Mouse (Mus musculus) liver, embryonic 16.5 days (tissue): ENCODE results near the gene Gm49388. TPM values are rescaled to one million over a fixed set of nuclear protein-coding genes. Genes with fewer than 3 reads are reported as not detected.
"Not testable (repeated sequence)": the region's sequence is repeated elsewhere in the genome, so short reads cannot be mapped to it uniquely, and the experiment has no call there.

Experiments
- ATAC-seq: fragments of 200-750 bp; cut with Nextera tagmentation; 2 replicates; pipeline ENCODE4 v1.8.0; 2017; ENCODE audit warnings: low read depth, mild to moderate bottlenecking, moderate number of reproducible peaks, moderate library complexity
- H3K27ac ChIP-seq: fragments of 300-500 bp; sonication (generic); 2 replicates; pipeline ENCODE4 v1.5.1; 2014; ENCODE audit warnings: mild to moderate bottlenecking, low read length
- H3K27me3 ChIP-seq: fragments of 300-500 bp; sonication (generic); 2 replicates; pipeline ENCODE4 v1.6.1; 2014; ENCODE audit warnings: low read depth, low read length, mixed read lengths; ENCODE audit not compliant: control insufficient read depth, insufficient read depth
- H3K36me3 ChIP-seq: fragments of 300-500 bp; sonication (generic); 2 replicates; pipeline ENCODE4 v1.6.1; 2014; ENCODE audit warnings: mild to moderate bottlenecking; ENCODE audit not compliant: control insufficient read depth, insufficient read depth
- H3K4me1 ChIP-seq: fragments of 300-500 bp; sonication (generic); 2 replicates; pipeline ENCODE4 v1.6.1; 2014; ENCODE audit warnings: low read depth, low read length, mixed read lengths; ENCODE audit not compliant: control insufficient read depth
- H3K4me2 ChIP-seq: fragments of 300-500 bp; sonication (generic); 2 replicates; pipeline ENCODE4 v1.6.1; 2014; ENCODE audit warnings: low read depth, low read length, mixed read lengths
- H3K4me3 ChIP-seq: fragments of 300-500 bp; sonication (generic); 2 replicates; pipeline ENCODE4 v1.5.1; 2014; ENCODE audit warnings: low read depth, mild to moderate bottlenecking, low read length
- H3K9ac ChIP-seq: fragments of 300-500 bp; sonication (generic); 2 replicates; pipeline ENCODE4 v1.6.1; 2014; ENCODE audit warnings: low read depth, low read length
- H3K9me3 ChIP-seq: fragments of 300-500 bp; sonication (generic); replicated peaks from 2 replicates; pipeline ENCODE4 v1.6.1; 2016; ENCODE audit warnings: low read length; ENCODE audit not compliant: control insufficient read depth
- WGBS: fragments of 180-500 bp; shearing (Covaris S2); extraction: QIAGEN DNeasy Blood & Tissue Kit; methylation state at CpG from one replicate; pipeline ENCODE4 v1.1.7; 2014; ENCODE audit not compliant: insufficient replicate concordance; 5-methylcytosine and 5-hydroxymethylcytosine counted together
- polyA plus RNA-seq: library from polyadenylated mRNA; unstranded; fragments of >200 nt; fragmentation: Nextera tagmentation; extraction: Ambion mirVana; gene quantifications from 2 replicates; pipeline ENCODE4 v1.2.1, GENCODE M21; 2015

The Gm49388 gene
- polyA plus RNA-seq, 1 experiment from 2014 or later = not detected

DNA sequence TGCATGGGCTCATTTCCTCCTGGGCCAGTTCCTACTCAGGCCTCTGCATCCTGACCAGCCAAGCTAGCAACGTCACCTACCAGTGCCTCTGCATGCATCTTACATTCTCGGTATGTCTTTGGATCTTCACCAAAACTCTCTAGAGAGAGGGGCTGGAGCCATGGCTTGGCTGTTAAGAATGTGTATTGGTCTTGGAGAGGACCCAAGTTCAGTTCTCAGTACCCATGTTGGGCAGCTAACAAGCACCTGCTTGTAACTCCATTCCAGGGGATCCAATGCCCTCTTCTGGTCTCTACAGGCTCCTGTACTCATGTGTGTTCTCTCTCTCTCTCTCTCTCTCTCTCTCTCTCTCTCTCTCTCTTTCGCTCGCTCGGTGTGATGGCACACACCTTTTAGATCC, 32.4 kb downstream of the Gm49388 start:
- H3K36me3 ChIP-seq = no peaks in the 10 kb centered on the region
- no peak overlapping the region for H3K4me2 ChIP-seq
- ATAC-seq = no peak
- no peaks in the 10 kb centered on the region for H3K27me3 ChIP-seq
- no peaks in the 10 kb centered on the region for H3K9me3 ChIP-seq
- 79% methylated on average over 5 of the region's 5 CpGs for WGBS
- no peak overlapping the region for H3K4me3 ChIP-seq
- no peak overlapping the region for H3K9ac ChIP-seq
- H3K27ac ChIP-seq = no peak overlapping the region
- peaks cover 11% of the 10 kb centered on the region; the same call in 1 of the 2 replicates for H3K4me1 ChIP-seq

DNA sequence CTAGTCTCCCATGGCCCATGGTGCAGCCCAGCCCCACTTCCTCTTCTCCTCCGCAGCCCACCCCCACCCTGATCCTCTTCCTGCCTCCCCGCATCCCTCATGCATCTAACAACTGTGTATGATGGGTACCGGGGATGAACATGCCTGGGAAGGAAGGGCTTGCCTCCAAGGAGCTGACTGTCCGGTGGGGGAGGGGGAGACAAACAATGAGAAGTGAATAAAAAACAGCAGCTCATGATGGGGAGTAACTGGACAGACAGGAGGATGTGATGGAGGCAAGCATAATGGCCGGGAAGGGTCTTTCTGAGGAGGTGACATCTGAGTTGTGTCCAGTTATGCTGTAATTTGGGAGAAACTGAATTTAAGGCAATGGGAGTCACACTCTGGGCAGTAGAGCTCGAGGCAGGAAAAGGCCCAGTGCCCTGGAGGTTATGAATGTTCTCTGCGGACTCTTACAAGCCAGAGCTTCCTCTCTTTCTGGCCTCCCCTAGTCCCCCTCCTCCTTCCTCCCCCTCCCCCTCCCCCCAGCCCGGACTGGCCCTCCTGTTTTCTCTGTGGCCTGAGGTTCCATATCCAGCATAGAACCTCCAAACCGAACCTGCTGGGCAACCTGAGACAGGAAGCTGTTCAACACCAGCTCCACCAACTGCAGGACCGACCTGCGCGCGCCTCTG, 35.6 kb downstream of the Gm49388 start:
- Histone ChIP-seq H3K9me3 (no peaks in the 10 kb centered on the region), H3K36me3 (no peaks in the 10 kb centered on the region), H3K27me3 (peaks cover 9% of the 10 kb centered on the region), H3K4me2 (no peak overlapping the region), H3K9ac (no peak overlapping the region), H3K4me1 (peaks cover 4% of the 10 kb centered on the region; the same call in 1 of the 2 replicates), H3K4me3 (no peak overlapping the region), H3K27ac (no peak overlapping the region)
- 34% methylated on average over 13 of the region's 13 CpGs for WGBS
- no peak for ATAC-seq

DNA sequence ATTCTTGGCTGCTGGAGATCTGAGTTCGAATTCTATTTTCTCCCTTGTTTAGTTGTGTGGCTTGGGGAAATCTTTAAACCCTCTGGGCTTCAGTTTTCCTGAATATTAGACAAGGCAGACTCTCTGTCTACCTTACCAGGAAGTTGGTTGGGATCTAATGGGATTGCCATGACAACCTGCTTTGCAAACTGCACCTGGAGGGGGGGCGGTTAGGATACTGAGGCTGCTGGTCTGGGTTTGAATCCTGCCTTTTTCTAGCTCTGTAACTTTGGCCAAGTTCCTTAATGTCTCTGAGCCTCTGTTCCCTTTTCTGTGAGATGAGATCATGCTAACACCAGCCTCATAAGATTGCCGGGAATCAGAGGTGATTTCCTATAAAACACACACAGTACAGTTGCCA, 37.1 kb downstream of the Gm49388 start:
- no peak overlapping the region for H3K27ac ChIP-seq
- H3K4me3 ChIP-seq = no peak overlapping the region
- H3K4me1 ChIP-seq = no peaks in the 10 kb centered on the region
- H3K36me3 ChIP-seq = no peaks in the 10 kb centered on the region
- no peaks in the 10 kb centered on the region for H3K9me3 ChIP-seq
- no peak for ATAC-seq
- 69% methylated on average over 3 of the region's 3 CpGs for WGBS
- H3K4me2 ChIP-seq = no peak overlapping the region
- peaks cover 9% of the 10 kb centered on the region for H3K27me3 ChIP-seq
- H3K9ac ChIP-seq = no peak overlapping the region

GRCm38 (mm10) chr7:127823236-127824171, 38.1 kb downstream of the Gm49388 start:
- H3K27ac ChIP-seq = no peak overlapping the region
- ATAC-seq = no peak
- WGBS = 68% methylated on average over 11 of the region's 11 CpGs
- H3K4me3 ChIP-seq = no peak overlapping the region
- H3K9me3 ChIP-seq = no peaks in the 10 kb centered on the region
- no peak overlapping the region for H3K4me2 ChIP-seq
- H3K27me3 ChIP-seq = peaks cover 9% of the 10 kb centered on the region
- H3K36me3 ChIP-seq = no peaks in the 10 kb centered on the region
- no peak overlapping the region for H3K9ac ChIP-seq
- H3K4me1 ChIP-seq = no peaks in the 10 kb centered on the region

DNA sequence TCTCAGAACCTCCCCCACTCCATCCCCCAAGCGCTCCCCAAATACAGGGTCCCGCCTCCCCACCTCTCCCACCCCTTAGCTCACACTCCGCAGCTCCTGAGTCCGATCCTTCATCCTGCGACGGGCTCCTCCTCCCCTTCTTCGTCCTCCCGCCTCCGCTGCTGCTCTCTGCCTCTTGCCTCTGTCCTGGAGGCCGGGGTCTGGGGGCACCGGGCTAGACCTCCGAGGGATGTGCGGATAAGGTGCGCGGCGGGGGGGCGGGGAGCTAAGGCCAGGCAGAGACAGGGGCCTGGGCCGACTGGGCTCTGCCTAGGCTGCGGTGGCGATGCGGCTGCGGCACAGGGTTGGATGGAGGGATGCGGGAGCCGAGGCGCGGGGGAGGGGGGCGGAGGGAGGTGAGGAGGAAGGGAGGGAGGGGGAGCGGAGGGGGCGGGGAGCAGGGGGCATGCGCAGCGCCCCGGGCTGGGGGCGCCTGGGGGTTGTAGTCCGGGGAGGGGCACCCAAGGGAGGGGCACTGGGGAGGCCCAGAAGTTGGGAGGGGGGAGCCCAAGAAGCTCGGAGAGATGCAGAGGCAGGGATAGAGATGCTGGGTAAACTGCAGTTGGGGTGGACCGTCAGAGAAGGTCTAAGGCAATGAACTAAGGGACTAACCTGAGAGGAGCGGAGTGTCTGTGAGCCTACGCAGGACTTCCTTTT, 38.9 kb downstream of the Gm49388 start, which contains the start of the genes Stx4a and Stx1b:
Stx4a (plus strand) TSS at position 119 of the 696 bp plus-strand sequence.
Stx1b (minus strand) TSS at position 374 of the 696 bp plus-strand sequence.
- no peak for ATAC-seq
- H3K27ac ChIP-seq = no peak within 1 kb of the TSS
- peaks cover 9% of the 10 kb centered on the region for H3K27me3 ChIP-seq
- H3K9me3 ChIP-seq = no peaks in the 10 kb centered on the region
- H3K36me3 ChIP-seq = no peaks in the 10 kb centered on the region
- WGBS = 14% methylated on average over 36 of the region's 38 CpGs
- H3K4me1 ChIP-seq = no peaks in the 10 kb centered on the region
- H3K9ac ChIP-seq = no peak within 1 kb of the TSS
- H3K4me3 ChIP-seq = peak within 1 kb of the TSS; percentile 25; the same call in 1 of the 2 replicates
- H3K4me2 ChIP-seq = peak within 1 kb of the TSS; percentile 31

DNA sequence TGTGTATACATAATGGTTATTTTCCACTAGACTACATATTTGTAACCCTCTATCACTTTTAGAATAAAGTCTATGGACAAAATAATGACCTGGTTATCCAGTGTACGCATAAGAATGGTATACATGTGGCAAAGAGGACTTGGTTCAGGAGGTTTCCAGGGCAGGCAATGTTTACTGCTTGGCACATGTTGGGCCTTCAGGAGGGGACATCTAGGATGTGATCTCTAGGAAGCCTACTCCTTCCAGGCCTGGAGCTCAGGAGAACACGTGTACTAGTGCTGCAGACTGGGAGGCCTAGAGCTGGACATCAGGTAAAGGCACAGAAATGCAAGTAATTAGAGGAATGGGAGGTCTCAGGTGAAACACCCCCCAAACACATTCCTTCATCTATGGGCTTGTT, 50.1 kb downstream of the Gm49388 start:
- Histone ChIP-seq H3K9me3 (no peaks in the 10 kb centered on the region), H3K27ac (no peak overlapping the region), H3K9ac (no peak overlapping the region), H3K4me2 (no peak overlapping the region), H3K36me3 (no peaks in the 10 kb centered on the region), H3K4me1 (peaks cover 2% of the 10 kb centered on the region), H3K4me3 (no peak overlapping the region), H3K27me3 (peaks cover 3% of the 10 kb centered on the region; the same call in 1 of the 2 replicates)
- no peak for ATAC-seq
- WGBS = 63% methylated on average over 2 of the region's 2 CpGs

- 76% methylated on average over 5 of the region's 5 CpGs for WGBS
These were observed 52.1 kb downstream of the Gm49388 start for GRCm38 (mm10) chr7:127837473-127837872.

DNA sequence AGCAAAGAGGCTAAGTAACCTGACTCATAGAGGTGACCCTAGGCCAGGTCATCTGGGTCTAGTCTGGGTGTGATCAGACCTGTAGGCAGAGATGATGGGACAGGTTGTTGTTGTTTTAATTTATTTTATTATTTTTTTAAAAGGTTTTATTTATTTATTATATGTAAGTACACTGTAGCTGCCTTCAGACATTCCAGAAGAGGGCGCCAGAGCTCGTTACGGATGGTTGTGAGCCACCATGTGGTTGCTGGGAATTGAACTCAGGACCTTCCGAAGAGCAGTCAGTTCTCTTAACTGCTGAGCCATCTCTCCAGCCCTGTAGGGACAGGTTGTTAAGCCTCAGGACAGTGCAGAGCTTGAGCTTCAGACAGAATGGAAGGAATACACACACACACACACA, 52.5 kb downstream of the Gm49388 start:
- not testable (repeated sequence) for ATAC-seq, H3K36me3 ChIP-seq
- 73% methylated on average over 4 of the region's 4 CpGs for WGBS

More at GRCm38 (mm10) chr7:127837473-127837872, 52.1 kb downstream of the Gm49388 start:
- no peaks in the 10 kb centered on the region for H3K9me3 ChIP-seq
- no peak overlapping the region for H3K9ac ChIP-seq
- H3K27me3 ChIP-seq = no peaks in the 10 kb centered on the region
- H3K4me3 ChIP-seq = no peak overlapping the region
- ATAC-seq = no peak
- H3K4me1 ChIP-seq = peaks cover 9% of the 10 kb centered on the region
- no peak overlapping the region for H3K4me2 ChIP-seq
- H3K27ac ChIP-seq = no peak overlapping the region
- H3K36me3 ChIP-seq = no peaks in the 10 kb centered on the region

More for the DNA sequence above, 52.5 kb downstream of the Gm49388 start:
- not testable (repeated sequence) for H3K9ac ChIP-seq, H3K27me3 ChIP-seq, H3K4me2 ChIP-seq, H3K9me3 ChIP-seq, H3K4me3 ChIP-seq, H3K27ac ChIP-seq
- peaks cover 13% of the 10 kb centered on the region for H3K4me1 ChIP-seq
